Mouse (Mus musculus) c-Kit-positive CD71-positive TER-119-negative erythroid progenitor cells, embryonic 14.5 days (primary cell): Measurements from ENCODE around the gene Gm9803.
"Not testable (repeated sequence)": the region's sequence is repeated elsewhere in the genome, so short reads cannot be mapped to it uniquely, and the experiment has no call there.

Experiments
- DNase-seq: peaks from one replicate; pipeline ENCODE4 v3.0.0-alpha.2; 2013; ENCODE audit warnings: low read depth

Gene Gm9803

DNA sequence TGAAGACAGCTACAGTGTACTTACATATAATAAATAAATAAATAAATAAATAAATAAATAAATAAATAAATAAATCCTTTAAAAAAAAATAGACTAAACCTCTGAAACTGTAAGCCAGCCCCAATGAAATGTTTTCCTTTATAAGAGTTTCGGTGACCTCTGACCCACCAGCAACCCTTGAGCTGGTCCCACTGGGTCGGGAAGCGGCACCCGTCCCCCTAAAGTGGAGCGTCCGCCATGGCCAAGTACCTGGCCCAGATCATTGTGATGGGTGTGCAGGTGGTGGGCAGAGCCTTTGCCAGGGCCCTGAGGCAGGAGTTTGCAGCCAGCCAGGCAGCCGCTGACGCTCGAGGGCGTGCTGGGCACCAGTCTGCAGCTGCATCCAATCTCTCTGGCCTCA, at the start of gene Gm9803:
Gene Gm9803 (plus strand): TSS at position 154 of the 400 bp plus-strand sequence.
- not testable (repeated sequence) for DNase-seq

DNA sequence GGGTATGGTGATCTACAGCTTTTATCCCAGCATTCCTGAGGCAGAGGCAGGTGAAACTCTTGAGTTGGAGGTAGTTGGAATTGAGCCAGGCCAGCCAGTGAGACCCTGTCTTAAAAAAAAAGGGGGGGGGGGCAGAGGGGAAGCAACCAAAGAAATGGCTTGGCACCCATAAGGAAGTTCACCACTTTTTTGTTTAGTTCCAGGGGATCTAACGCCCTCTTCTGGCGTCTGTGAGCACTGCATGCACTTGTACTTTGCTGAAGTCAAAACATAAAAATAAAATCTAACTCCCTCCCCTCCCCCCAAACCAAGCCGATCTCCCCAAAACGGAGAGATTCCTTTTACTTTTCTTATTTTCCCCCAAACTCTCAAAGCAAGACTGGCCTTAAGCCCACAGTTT, 48.5 kb upstream of the Gm9803 start:
- peak; percentile 42 for DNase-seq

DNA sequence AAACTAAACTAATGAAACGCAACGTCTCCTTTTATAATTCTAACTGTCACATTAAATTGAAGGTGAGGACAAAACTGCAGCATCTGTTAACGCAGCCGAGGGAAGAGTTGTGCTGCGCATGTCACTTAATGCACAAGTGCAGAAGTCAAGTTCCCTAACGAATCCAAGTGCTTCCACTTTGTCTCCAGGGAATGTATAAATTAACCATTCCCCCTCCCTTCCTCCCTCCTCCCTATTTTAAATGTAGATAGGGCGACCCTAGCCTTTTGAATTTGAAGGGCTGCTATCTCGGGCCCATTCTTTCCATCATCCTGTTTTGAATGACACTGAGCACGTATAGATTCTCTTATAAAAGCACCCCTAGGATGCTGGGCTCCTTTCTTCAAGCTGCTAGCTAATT, 46.4 kb upstream of the Gm9803 start:
- DNase-seq: peak; percentile 15

DNA sequence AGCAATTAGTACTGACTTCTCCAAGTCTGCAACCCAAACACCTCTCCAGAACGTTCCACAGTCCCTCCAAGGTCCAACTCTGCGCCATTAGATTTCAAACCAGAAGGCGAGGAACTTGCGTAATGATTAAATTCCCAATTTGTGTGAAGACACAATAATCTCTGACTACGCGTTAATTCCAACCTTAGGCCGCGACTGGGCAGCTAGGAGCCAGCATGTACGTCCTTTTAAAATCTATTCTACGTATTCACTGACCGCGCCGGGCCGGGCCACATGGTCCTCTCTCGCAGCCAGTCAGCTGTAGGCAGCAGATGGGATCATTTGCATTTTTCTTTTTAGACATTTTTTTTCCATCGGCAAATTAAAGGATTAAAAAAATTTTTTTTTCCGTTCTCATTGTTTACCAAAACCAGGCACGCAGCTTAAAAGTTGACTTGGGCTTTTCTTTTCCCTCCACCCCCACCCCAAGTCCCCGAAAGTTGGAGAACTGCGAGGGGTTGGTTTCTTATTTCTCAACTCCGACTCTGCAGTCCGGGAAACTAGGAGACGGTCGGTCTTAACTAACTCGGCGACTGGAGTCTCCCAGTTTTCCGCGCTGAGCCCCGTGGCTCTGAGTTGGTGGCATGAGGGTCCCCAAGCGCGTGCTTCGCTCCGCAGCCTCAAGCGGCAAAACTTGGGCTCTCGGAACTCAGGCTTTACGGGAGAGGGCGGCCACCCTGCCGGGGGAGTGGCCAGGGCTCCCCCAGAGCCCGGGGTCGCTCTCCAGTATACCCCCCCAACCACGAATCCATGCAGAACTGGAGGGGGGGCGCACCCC, 45.8 kb upstream of the Gm9803 start:
- peak; percentile 48 for DNase-seq

DNA sequence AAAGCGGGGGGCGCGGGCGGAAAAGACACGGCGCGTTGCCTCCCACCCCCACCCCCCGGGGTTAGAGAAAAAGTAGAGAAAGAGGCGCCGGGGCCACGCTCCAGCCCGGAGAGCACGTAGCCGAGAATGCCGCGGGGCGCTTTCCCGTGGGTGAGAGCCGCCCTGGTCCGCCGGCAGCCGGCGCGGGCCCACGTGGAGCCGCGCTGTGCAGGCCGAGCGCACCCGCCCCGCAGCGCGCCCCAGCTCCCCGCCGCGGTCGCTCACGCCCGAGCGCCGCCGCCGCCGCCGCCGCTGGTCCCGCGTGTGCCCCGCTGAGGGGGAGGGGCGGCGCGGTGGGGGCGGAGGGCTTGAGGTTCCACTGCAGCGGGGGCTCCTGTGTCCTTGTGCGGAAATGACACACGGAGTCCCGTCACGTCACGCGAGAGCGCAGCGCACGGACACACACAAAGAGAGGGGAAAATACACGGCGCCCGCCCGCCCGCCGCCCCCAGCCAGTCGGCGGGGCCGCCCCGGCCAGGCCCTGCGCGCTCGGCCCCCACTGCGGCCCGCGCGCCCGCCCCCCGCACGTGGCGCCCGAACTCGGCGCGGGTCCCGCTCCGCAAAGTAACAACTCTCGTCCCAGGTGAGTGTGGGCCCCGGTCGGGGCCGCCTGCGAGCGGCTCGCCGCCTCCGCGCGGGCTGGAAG, 45.0 kb upstream of the Gm9803 start, which contains the start of gene Bend3:
Gene Bend3 (plus strand): TSS at position 81 of the 685 bp plus-strand sequence.
- DNase-seq: peak; percentile 13

DNA sequence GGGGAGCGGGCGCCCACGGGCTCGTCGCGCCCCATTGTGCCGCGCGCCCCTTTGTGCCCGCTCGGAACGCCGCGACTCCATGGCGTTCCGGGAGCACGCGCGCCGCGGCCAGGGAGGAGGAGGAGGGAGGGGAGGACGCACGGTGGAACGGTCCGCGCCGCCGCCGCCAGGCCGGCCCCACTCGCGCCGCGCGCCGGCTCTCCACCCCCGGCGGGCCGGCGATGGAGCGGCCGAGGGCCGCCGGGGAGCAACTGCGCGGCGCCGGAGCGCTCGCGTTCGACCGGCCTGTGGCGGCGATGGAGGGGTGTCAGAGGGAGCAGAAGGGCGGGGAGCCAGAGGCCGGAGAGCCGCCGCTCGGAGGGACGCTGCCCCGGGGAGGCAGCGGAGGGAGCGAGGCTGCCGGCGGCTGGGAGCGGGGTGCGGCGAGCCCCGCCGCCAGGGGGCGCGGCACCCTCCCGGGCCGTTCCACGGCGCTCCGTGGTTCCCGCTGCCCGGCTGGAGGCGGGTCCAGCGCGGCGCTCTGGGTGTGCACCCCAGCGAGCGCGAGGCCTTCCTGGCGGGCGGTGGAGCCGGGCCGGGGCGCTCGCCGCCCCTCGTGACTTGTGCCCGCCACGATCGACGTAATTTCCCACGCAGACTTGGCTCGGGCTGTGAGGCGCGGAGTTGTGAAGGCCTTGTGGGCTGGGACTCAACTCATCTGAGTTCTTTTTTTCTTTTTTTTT, 44.3 kb upstream of the Gm9803 start:
- DNase-seq: peak; percentile 75

DNA sequence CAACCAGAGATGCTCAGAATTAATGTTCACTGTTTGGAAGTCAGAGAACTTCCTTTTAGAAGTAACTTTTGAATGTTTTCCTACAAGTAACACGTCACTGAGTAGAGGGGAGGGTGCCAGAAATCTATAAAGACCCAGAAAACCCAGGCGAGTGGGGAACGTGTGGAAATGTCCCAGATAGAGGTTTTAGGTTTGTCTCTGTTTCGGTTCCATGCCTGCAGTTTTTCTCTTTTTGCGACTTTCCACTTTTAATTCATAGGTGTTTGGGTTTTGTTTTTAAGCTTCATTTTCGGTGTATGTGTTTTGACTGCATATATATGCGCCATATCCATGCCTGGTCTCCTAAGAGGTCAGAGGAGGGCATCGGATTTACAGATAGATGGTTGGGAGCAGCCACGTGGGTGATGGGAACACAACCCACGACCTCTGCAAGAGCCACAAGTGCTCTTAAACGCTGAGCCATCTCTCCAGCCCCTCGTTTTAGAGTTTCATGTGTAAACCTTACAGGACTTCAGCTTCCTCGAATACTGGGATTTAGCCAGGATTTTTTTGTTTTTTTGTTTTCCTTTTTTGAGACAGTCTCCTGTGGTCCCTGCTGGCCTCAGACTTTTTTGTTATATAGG, 43.5 kb upstream of the Gm9803 start:
- DNase-seq: peak; percentile 28

DNA sequence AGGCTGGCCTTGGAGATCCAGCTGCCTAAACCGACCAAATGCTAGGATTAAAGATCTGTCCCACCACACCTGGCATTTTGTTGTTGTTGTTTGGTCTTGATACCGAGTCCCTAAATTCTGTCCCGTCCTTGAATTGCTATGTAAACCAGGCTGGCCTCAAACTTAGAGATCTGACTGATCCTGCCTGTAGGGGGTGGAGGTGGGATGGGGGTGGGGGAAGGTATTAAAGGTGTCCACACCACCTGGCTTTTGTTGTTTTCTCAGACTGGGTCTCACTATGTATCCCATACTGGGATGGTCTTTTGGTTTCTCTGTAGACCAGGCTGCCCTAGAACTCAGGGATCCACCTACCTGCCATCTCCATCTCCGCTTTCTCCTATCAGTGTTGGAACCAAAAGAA, 42.7 kb upstream of the Gm9803 start:
- DNase-seq: peak; percentile 14

DNA sequence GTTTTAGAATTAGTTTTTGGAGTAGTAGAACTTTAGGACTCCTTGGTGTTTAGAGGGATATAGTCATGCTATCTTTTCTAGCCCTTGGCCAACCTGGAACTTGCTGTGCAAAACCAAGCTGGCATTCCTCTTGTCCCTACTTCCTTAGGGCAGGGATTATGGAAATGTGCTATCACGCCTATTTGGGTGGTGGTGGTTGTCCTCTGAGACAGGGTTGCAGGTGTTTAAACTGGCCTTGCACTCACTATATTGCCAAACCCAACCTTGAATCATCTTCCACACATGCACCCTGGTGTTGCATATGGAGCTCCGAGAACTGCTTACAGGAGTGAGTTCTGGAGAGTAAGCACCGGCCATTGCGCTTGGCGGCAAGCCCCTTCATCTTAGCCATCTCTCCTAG, 41.9 kb upstream of the Gm9803 start:
- DNase-seq: no peak

DNA sequence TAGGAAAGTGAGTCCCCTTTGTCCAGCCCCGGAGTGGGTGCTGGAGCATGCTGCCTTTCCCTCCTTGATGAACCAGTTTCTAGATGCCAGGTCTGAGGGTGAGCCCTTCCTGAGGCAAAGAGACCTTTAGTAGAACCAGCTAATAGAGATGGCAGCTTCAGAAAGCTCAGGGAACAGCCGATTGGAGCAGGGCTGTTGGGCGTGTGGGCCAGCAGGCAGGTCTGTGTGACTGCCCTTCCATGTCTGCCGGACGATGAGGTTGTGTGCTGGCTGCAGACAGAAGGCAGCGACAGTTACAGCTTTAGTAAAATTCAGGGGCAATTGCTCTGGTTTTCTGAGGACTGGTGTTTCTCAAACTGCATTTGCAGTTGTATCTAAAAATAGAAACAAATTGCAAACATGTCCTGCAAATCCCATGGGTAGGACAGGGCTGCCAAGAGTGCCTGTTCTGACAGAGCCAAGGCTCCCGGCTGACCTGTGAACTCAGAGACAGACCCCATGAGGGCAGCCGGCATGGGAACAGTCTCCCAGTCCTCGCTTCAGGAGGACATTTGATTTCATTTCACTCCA, 40.4 kb upstream of the Gm9803 start:
- DNase-seq: no peak

DNA sequence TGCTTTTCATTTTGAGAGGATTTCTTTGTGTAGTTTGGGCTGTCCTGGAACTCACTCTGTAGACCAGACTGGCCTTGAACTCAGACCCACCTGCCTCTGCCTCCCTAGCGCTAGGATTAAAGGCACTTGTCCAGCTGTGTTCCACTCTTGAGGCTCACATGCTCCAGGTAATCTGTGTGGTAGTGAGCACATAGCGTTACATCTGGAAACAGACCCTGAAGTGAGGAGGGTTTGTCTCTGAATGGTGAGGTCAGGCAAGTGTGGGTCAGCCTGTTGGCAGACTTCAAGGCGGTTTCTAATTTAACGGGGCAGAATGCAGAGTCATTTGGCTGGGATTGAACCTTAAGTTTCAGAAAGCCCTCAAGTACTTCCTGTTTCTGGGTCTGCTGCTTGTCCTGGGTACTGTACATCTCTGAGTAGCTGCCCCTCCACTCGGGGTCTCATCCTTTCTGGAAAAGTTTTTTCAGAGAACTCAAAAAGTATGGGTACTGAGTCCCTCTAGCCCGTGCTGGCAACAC, 38.1 kb upstream of the Gm9803 start:
- no peak for DNase-seq

DNA sequence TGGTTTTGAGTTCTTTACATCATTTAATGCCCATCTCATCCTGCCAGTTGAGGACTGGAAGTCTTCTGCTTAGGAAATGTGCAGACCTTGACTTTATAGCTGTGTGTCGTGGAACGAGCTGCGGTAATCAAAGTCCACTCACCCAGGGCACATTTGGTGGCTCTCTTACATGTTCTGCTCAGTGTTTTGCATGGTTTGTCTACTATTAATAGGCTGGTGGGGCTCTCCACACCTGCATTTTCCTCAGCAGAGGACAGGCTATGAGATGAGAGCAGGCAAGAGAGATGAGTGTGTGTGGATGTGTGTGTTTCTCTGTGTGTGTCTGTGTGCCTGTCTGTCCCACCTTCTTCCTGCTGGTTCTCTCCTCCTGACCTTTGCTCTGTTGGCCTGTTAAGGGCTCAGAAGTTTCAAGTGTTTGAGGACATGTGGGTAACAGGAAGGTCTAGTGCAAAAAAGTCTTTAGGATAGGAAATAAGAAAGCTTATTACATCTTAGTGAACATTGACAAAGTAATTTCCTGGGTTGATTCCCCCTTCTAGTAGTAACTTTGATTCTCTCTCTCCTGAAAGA, 36.4 kb upstream of the Gm9803 start:
- DNase-seq: no peak

DNA sequence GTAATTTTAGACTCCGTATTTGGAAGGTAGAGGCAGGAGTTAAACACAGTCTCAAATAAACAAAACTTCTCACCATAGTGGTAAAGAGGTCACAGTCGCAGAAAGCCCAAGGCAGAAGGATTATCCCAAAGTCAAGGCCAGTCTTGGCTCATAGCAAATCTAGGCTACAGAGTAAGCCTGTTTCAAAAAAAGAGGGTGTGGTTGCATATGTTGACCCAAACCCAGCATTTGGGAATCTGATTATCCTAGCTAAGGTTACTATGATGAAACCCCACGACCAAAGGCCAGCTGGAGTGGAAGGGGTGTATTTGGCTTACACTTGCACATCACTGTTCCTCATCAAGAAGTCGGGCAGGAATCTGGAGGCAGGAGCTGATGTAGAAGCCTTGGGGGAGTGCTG, 35.6 kb upstream of the Gm9803 start:
- DNase-seq: no peak

DNA sequence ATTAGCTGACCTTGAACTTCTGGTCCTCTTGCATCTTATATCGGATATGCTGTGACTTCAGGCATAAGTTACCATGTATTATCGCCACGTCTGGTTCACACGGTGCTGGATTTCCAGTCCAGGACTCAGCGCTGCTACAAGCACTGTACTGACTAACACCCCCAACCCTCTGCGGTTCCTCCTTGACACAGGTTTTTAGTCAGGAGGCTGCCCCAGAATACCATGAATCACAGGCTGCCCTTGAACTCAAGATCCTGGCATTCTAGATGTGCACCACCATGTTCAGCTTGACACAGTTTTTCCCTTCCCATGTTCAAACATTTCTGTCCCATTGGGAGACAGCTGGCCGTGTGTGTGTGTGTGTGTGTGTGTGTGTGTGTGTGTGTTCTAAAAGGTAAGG, 34.7 kb upstream of the Gm9803 start:
- no peak for DNase-seq

DNA sequence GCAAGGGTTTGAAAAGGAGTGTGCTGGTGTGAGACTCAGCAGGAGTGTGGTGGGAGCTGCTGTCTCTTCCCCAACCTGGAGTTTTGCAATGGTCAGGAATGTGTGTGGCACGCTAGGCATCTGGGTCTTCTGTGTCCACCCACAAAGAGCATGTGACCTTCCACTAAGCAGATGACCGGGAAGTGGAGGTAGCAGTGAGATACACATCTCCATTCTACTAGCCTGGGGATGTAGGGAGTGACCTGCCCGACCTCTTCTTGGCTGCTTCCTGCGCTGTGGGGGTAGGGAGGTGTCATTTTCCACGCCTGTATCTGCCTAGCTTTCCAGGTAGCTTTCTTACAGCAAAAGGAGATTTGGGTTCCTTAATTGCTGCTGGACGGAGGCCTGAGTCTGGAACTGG, 34.3 kb upstream of the Gm9803 start:
- DNase-seq: no peak

DNA sequence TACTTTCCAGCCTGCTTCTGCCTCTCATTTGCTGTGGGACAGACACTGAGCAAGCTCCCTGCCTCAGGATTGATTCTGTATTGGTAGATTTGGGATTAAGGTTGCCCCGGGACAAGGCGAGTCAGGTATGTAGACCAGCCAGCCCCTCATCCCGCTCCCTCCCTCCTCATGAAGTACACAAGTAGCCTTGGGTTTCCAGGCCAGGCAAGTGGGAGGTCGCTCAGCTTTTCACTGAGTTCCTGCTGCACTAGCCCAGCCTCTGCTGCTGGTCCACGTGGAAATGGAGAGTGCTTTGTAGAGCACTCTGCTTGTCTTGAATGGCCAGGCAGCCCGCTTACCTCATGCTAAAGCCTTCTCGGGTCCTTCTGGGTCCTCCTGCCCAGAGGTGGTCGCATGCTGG, 33.9 kb upstream of the Gm9803 start:
- DNase-seq: no peak

DNA sequence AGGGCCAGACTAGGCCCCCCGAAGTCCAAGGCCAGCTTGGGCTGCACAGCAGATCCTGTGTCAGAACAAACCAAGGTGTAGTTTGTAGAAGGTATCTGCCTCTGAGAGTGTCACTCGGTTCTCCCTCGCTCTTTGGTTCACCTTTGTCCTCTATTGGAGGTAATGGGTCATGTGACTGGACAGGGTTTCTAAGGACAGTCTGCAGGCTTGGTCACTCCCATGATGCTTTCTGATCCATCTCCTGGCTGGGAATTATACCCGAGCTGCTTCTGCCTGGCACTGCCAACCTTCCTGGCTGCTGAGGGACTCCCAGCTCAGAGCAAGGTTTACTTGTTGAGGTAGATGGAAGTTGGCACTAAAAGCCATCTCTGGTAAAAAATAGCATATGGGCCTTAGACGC, 33.0 kb upstream of the Gm9803 start:
- no peak for DNase-seq

DNA sequence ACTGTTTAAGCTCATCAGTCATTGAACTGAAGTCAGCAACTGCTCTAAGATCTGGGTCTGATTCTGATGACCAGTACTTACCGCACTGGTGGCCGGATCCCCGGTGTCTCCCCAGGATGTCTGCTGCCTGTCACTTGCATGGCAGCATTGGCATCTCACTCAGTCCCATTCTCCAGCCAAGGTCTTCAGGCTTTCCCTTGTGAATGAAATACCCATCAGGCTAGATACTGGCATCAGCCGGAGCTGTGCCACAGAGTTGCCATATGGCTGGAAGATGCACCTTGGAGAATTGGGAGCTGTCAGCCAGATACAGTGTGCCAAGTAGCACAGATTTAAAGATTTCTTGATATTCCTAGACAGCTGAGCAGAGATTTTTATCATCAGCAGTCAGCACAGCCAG, 21.3 kb upstream of the Gm9803 start:
- DNase-seq: no peak

DNA sequence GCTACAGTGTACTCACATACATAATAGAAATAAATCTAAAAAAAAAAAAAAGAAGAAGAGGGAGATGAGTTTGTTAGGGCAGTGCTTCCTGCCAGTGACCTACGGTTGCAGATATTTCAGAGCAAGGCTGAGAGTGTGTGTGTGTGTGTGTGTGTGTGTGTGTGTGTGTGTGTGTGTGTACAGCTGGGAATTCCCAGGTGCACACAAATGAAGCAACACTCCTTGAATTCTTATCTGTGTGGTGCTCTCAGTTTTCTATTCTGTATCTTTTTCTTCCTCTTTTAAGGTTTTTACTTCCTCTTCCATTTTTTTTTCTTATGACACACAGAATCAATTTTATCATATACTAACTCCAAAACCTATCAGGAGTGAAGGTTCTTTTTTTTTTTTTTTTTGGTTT, 19.6 kb upstream of the Gm9803 start:
- no peak for DNase-seq

DNA sequence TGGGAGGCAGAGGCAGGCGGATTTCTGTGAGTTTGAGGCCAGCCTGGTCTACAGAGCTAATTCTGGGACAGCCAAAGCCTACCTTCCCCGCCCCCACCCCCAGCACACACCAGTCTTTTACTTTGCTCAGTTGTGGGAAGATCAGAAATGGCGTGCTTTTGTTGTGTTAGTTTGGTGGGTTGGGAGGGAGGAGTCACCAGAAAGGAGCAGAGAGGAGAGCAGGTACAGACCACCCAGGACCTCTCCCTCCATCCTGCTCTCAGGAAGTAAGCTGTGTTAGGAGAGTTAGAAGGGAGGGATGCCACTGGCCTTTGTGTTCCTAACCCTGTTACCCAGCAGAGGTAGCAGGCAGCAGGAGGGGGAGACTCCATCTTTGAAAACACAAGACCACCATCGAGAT, 16.8 kb upstream of the Gm9803 start:
- DNase-seq: no peak

DNA sequence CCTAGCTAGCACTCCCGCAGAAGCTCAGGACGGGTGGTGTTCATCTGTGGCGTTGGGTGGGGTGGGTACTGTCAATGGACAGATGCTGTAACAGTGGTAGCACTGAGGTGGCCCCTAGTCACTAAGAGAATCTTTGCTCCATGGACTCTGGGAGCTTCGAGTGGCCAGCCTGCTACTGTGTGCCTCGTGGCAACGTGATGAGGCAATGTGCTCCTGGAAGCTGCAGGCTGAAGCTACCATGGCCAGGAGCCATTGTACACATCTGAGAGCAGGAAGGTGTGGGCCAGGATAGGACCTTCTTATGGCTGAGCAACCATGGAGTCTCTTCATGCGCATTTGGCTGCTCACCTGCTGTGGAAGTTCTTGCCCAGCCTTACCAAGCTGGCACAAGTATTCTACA, 14.7 kb upstream of the Gm9803 start:
- DNase-seq: no peak

DNA sequence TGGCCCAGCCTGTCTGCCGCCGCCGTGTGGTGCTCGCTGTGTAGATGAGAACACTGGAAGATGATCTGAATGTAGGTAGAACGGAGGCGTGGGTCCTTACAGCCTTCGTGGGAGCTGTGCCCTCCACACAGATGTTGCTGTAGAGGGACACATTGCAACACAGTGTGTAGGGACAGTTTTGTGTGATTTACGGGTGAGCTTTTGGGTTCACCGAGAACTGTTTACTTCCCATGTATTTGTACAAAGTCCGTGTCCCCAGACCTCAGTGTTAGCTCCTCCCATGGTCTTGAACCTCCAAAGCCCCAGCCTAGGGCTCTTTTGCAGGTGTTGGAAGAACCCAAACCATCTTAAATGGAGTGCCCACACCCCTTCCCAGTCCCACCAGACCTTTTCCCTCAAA, 10.9 kb upstream of the Gm9803 start:
- DNase-seq: no peak
